Mouse (Mus musculus) liver, embryonic 14.5 days (tissue): ENCODE results near the gene Vmn2r35. TPM values are rescaled to one million over a fixed set of nuclear protein-coding genes. Genes with fewer than 3 reads are reported as not detected.
"Not testable (repeated sequence)": the region's sequence is repeated elsewhere in the genome, so short reads cannot be mapped to it uniquely, and the experiment has no call there.

ENCODE experiments used
- ATAC-seq: fragments of 200-750 bp; cut with Nextera tagmentation; 2 replicates; pipeline ENCODE4 v1.8.0; 2017; ENCODE audit warnings: moderate number of reproducible peaks, mild to moderate bottlenecking, moderate library complexity; ENCODE audit not compliant: insufficient read depth
- DNase-seq, 3 experiments: peaks; one replicate each; pipeline ENCODE4 v3.0.0-alpha.2; 2012 to 2013; ENCODE audit warnings: low read depth in 3 of 3, low spot score in 3 of 3
- H3K27ac ChIP-seq: fragments of 300-500 bp; sonication (generic); 2 replicates; pipeline ENCODE4 v1.5.1; 2014; ENCODE audit warnings: moderate library complexity, mild to moderate bottlenecking, control low read depth, inconsistent platforms
- H3K27me3 ChIP-seq: fragments of 300-500 bp; sonication (generic); 2 replicates; pipeline ENCODE4 v1.6.1; 2014; ENCODE audit warnings: mild to moderate bottlenecking, low read length, moderate library complexity; ENCODE audit not compliant: control insufficient read depth, insufficient read depth
- H3K36me3 ChIP-seq: fragments of 300-500 bp; sonication (generic); replicated peaks from 2 replicates; pipeline ENCODE4 v1.6.1; 2014; ENCODE audit warnings: low read depth; ENCODE audit not compliant: control insufficient read depth, insufficient read depth
- H3K4me1 ChIP-seq, 2 experiments: fragments of 200-500 bp in 1 of 2; fragments of 300-500 bp in 1 of 2; sonication (generic) in 1 of 2; replicated peaks; 2 replicates each; pipeline ENCODE4 v1.6.1; 2012 to 2014; ENCODE audit warnings: antibody characterized with exemption in 1 of 2, inconsistent platforms in 1 of 2, low read length in 1 of 2; ENCODE audit not compliant: control insufficient read depth in 2 of 2, insufficient read depth in 2 of 2
- H3K4me2 ChIP-seq: fragments of 300-500 bp; sonication (generic); 2 replicates; pipeline ENCODE4 v1.6.1; 2014; ENCODE audit warnings: low read depth, mild to moderate bottlenecking, control low read depth, moderate library complexity
- H3K4me3 ChIP-seq, 2 experiments: fragments of 200-500 bp in 1 of 2; fragments of 300-500 bp in 1 of 2; sonication (generic) in 1 of 2; 2 replicates each; pipeline ENCODE4 v1.5.1; 2012 to 2014; ENCODE audit warnings: low read depth in 2 of 2, low read length in 2 of 2, mild to moderate bottlenecking in 2 of 2, control low read depth in 1 of 2, inconsistent platforms in 1 of 2, moderate library complexity in 1 of 2; ENCODE audit not compliant: insufficient read depth in 1 of 2
- H3K9ac ChIP-seq: fragments of 300-500 bp; sonication (generic); replicated peaks from 2 replicates; pipeline ENCODE4 v1.6.1; 2014; ENCODE audit warnings: mild to moderate bottlenecking, control low read depth, moderate library complexity
- H3K9me3 ChIP-seq: fragments of 300-500 bp; sonication (generic); 2 replicates; pipeline ENCODE4 v1.6.1; 2016; ENCODE audit warnings: low read length, mixed read lengths; ENCODE audit not compliant: control insufficient read depth
- WGBS: fragments of 180-500 bp; shearing (Covaris S2); extraction: QIAGEN DNeasy Blood & Tissue Kit; methylation state at CpG from one replicate; pipeline ENCODE4 v1.1.7; 2014; ENCODE audit not compliant: insufficient replicate concordance; 5-methylcytosine and 5-hydroxymethylcytosine counted together
- polyA plus RNA-seq, 2 experiments: library from polyadenylated mRNA; depleted of rRNA in 1 of 2; stranded (reverse) in 1 of 2; unstranded in 1 of 2; fragments of >200 nt; fragmentation: Nextera tagmentation in 1 of 2; extraction: Ambion mirVana in 1 of 2; gene quantifications; 2 replicates each; pipeline versions ENCODE4 v1.2.1 to v1.2.3; 2012 to 2014

Vmn2r35 gene
- polyA plus RNA-seq (2012; rRNA removed), result not detected in 2 replicates
- not detected in 2 replicates for polyA plus RNA-seq (2014; fragmentation: Nextera tagmentation; extraction: Ambion mirVana)

DNA sequence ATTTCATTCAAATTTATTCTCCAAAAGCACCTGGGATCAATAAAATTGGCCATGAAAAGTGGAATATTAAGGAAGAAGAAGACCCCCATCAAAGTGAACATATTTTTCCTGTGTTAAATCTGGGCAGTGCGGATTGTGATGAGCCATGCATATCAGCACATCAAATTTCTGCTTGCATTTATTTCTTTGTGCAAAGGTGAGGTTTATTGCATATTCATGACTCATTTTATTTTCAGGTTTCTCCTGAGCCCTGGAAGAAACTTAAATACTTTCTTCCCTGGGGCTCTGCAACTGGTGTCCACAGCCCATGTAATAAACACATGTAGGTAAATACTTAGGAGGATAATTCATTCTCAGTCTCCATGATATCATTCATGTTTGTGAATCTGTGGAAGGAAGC is at the start of gene Vmn2r35:
Gene Vmn2r35 (minus strand): TSS at position 101 of the 400 bp plus-strand sequence.
- not testable (repeated sequence) for H3K4me3 ChIP-seq, H3K9me3 ChIP-seq, H3K27ac ChIP-seq, H3K4me2 ChIP-seq, ATAC-seq, H3K9ac ChIP-seq, H3K4me1 ChIP-seq, H3K27me3 ChIP-seq, H3K36me3 ChIP-seq, DNase-seq
- no CpG with 5 or more reads among the region's 1 CpGs for WGBS

DNA sequence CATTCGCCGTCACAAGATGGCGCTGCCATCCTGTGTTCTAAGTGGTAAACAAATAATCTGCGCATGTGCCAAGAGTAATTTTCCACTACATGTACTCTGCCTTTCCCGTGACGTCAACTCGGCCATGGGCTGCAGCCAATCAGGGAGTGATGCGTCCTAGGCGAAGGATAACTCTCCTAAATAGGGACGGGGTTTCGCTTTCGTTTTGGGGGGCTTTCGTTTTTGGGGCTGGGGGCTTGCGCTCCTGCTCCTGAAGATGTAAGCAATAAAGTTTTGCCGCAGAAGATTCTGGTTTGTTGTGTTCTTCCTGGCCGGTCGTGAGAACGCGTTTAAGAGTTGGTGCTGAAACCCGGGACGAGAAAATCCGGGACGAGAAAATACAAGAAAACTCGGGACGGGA is 25.5 kb downstream of the Vmn2r35 start:
- H3K4me3 ChIP-seq, H3K27ac ChIP-seq, DNase-seq, H3K9me3 ChIP-seq, H3K4me1 ChIP-seq, H3K9ac ChIP-seq, H3K36me3 ChIP-seq, H3K27me3 ChIP-seq, H3K4me2 ChIP-seq, ATAC-seq: not testable (repeated sequence)
- no CpG with 5 or more reads among the region's 25 CpGs for WGBS

Other genes with a start within 250 kb of the Vmn2r35 start
- not detected in 2 replicates for gene Vmn2r34, start 130.4 kb downstream of the Vmn2r35 start, polyA plus RNA-seq (2012; rRNA removed)
- gene Vmn2r34, start 130.4 kb downstream of the Vmn2r35 start, polyA plus RNA-seq (2014; fragmentation: Nextera tagmentation; extraction: Ambion mirVana), result not detected in 2 replicates
- gene Vmn2r36, start 82.6 kb upstream of the Vmn2r35 start, polyA plus RNA-seq (2012; rRNA removed), result not detected in 2 replicates
- gene Vmn2r36, start 82.6 kb upstream of the Vmn2r35 start, polyA plus RNA-seq (2014; fragmentation: Nextera tagmentation; extraction: Ambion mirVana), result not detected in 2 replicates